Mouse (Mus musculus) liver, embryonic 14.5 days (tissue): ENCODE data around the gene Clybl. TPM values are rescaled to one million over a fixed set of nuclear protein-coding genes. Genes with fewer than 3 reads are reported as not detected.

Experiments used
- ATAC-seq: fragments of 200-750 bp; cut with Nextera tagmentation; 2 replicates; pipeline ENCODE4 v1.8.0; 2017; ENCODE audit warnings: moderate number of reproducible peaks, mild to moderate bottlenecking, moderate library complexity; ENCODE audit not compliant: insufficient read depth
- DNase-seq, 3 experiments: peaks; one replicate each; pipeline ENCODE4 v3.0.0-alpha.2; 2012 to 2013; ENCODE audit warnings: low read depth in 3 of 3, low spot score in 3 of 3
- H3K27ac ChIP-seq: fragments of 300-500 bp; sonication (generic); 2 replicates; pipeline ENCODE4 v1.5.1; 2014; ENCODE audit warnings: moderate library complexity, mild to moderate bottlenecking, control low read depth, inconsistent platforms
- H3K27me3 ChIP-seq: fragments of 300-500 bp; sonication (generic); 2 replicates; pipeline ENCODE4 v1.6.1; 2014; ENCODE audit warnings: mild to moderate bottlenecking, low read length, moderate library complexity; ENCODE audit not compliant: control insufficient read depth, insufficient read depth
- H3K36me3 ChIP-seq: fragments of 300-500 bp; sonication (generic); replicated peaks from 2 replicates; pipeline ENCODE4 v1.6.1; 2014; ENCODE audit warnings: low read depth; ENCODE audit not compliant: control insufficient read depth, insufficient read depth
- H3K4me1 ChIP-seq, 2 experiments: fragments of 200-500 bp in 1 of 2; fragments of 300-500 bp in 1 of 2; sonication (generic) in 1 of 2; replicated peaks; 2 replicates each; pipeline ENCODE4 v1.6.1; 2012 to 2014; ENCODE audit warnings: antibody characterized with exemption in 1 of 2, inconsistent platforms in 1 of 2, low read length in 1 of 2; ENCODE audit not compliant: control insufficient read depth in 2 of 2, insufficient read depth in 2 of 2
- H3K4me2 ChIP-seq: fragments of 300-500 bp; sonication (generic); 2 replicates; pipeline ENCODE4 v1.6.1; 2014; ENCODE audit warnings: low read depth, mild to moderate bottlenecking, control low read depth, moderate library complexity
- H3K4me3 ChIP-seq, 2 experiments: fragments of 200-500 bp in 1 of 2; fragments of 300-500 bp in 1 of 2; sonication (generic) in 1 of 2; 2 replicates each; pipeline ENCODE4 v1.5.1; 2012 to 2014; ENCODE audit warnings: low read depth in 2 of 2, low read length in 2 of 2, mild to moderate bottlenecking in 2 of 2, control low read depth in 1 of 2, inconsistent platforms in 1 of 2, moderate library complexity in 1 of 2; ENCODE audit not compliant: insufficient read depth in 1 of 2
- H3K9ac ChIP-seq: fragments of 300-500 bp; sonication (generic); replicated peaks from 2 replicates; pipeline ENCODE4 v1.6.1; 2014; ENCODE audit warnings: mild to moderate bottlenecking, control low read depth, moderate library complexity
- H3K9me3 ChIP-seq: fragments of 300-500 bp; sonication (generic); 2 replicates; pipeline ENCODE4 v1.6.1; 2016; ENCODE audit warnings: low read length, mixed read lengths; ENCODE audit not compliant: control insufficient read depth
- CTCF ChIP-seq: IDR thresholded peaks from 2 replicates; pipeline ENCODE4 v1.5.1; 2016; ENCODE audit warnings: antibody characterized with exemption, low read depth, control low read depth
- EP300 ChIP-seq: IDR thresholded peaks from 2 replicates; pipeline ENCODE4 v1.6.1; 2016; ENCODE audit warnings: antibody characterized with exemption, low read depth
- WGBS: fragments of 180-500 bp; shearing (Covaris S2); extraction: QIAGEN DNeasy Blood & Tissue Kit; methylation state at CpG from one replicate; pipeline ENCODE4 v1.1.7; 2014; ENCODE audit not compliant: insufficient replicate concordance; 5-methylcytosine and 5-hydroxymethylcytosine counted together
- polyA plus RNA-seq, 2 experiments: library from polyadenylated mRNA; depleted of rRNA in 1 of 2; stranded (reverse) in 1 of 2; unstranded in 1 of 2; fragments of >200 nt; fragmentation: Nextera tagmentation in 1 of 2; extraction: Ambion mirVana in 1 of 2; gene quantifications; 2 replicates each; pipeline versions ENCODE4 v1.2.1 to v1.2.3; 2012 to 2014

The Clybl gene
- polyA plus RNA-seq, 2 experiments, result 15.6 to 28.9 TPM

GRCm38 (mm10) chr14:122145374-122145773 lies 36.1 kb upstream of the Clybl start:
- Histone ChIP-seq H3K27ac (no peak overlapping the region), H3K9me3 (no peaks in the 10 kb centered on the region), H3K9ac (no peak overlapping the region), H3K4me1 (no peaks in the 10 kb centered on the region), H3K27me3 (no peaks in the 10 kb centered on the region), H3K36me3 (peaks cover 49% of the 10 kb centered on the region), H3K4me2 (no peak overlapping the region), H3K4me3 (no peak overlapping the region)
- ATAC-seq (no peak), DNase-seq (no peak)
- TF ChIP-seq CTCF (no peak), EP300 (no peak)
- WGBS, result 3% methylated on average over 1 of the region's 1 CpGs

GRCm38 (mm10) chr14:122150616-122151015 lies 30.9 kb upstream of the Clybl start:
- WGBS, result 82% methylated on average over 5 of the region's 5 CpGs
- DNase-seq (no peak), ATAC-seq (no peak)

DNA sequence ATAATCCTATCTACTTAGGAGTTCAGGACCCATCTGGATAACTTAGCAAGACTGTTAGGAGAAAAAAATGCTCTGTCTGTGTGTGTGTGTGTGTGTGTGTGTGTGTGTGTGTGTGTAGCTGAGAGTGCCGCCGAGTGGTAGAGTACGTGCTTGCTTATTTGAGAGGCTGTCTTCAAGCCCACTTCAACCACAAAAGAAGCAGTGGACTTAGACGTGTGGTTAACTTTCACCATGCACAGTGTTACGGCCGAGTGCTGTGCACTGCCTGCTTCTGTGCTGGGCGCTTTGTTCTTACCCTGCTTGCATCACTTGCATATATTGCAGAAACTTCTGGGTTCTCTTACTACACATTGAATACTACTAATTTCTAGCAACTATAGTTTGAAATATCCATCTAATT lies 23.8 kb upstream of the Clybl start:
- Histone ChIP-seq H3K27ac (no peak overlapping the region), H3K4me2 (no peak overlapping the region), H3K27me3 (no peaks in the 10 kb centered on the region), H3K9me3 (no peaks in the 10 kb centered on the region), H3K36me3 (peaks cover 19% of the 10 kb centered on the region), H3K9ac (no peak overlapping the region), H3K4me1 (no peaks in the 10 kb centered on the region), H3K4me3 (no peak overlapping the region)
- DNase-seq (no peak), ATAC-seq (no peak)
- WGBS, result 78% methylated on average over 7 of the region's 7 CpGs
- TF ChIP-seq EP300 (no peak), CTCF (no peak)

More at GRCm38 (mm10) chr14:122150616-122151015, 30.9 kb upstream of the Clybl start:
- Histone ChIP-seq H3K27ac (no peak overlapping the region), H3K9me3 (no peaks in the 10 kb centered on the region), H3K27me3 (no peaks in the 10 kb centered on the region), H3K4me2 (no peak overlapping the region), H3K4me1 (no peaks in the 10 kb centered on the region), H3K9ac (no peak overlapping the region), H3K4me3 (no peak overlapping the region), H3K36me3 (peaks cover 41% of the 10 kb centered on the region)
- no peak for TF ChIP-seq EP300
- TF ChIP-seq CTCF, result no peak

DNA sequence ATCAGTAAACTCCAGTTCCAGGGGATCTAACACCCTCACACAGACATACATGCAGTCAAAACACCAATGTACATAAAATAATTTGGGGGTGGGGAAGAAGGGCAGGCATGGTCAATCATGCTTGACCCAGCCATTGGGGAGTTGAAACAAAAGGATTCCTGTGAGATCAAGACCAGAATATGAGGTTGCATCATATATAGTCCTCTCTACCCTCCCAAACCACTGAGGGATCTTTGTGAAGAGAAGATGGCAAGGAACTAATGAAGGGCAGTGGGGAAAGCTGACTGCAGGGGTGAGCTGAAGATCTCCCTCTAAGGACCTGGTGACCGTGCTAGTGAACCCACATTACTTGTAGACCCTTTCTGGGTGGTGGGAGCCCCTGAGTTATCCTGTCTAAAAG lies 20.6 kb upstream of the Clybl start:
- no peak overlapping the region for H3K9ac ChIP-seq
- H3K4me2 ChIP-seq, result no peak overlapping the region
- no peak for ATAC-seq
- no peak for DNase-seq
- no peak overlapping the region for H3K27ac ChIP-seq
- no peaks in the 10 kb centered on the region for H3K27me3 ChIP-seq
- no peaks in the 10 kb centered on the region for H3K4me1 ChIP-seq
- H3K36me3 ChIP-seq, result peaks cover 8% of the 10 kb centered on the region
- no peak for TF ChIP-seq CTCF
- no peak for TF ChIP-seq EP300
- H3K9me3 ChIP-seq, result no peaks in the 10 kb centered on the region
- no peak overlapping the region for H3K4me3 ChIP-seq
- WGBS, result 61% methylated on average over 1 of the region's 1 CpGs

GRCm38 (mm10) chr14:122168912-122169311 lies 12.6 kb upstream of the Clybl start:
- Histone ChIP-seq H3K36me3 (no peaks in the 10 kb centered on the region), H3K27me3 (no peaks in the 10 kb centered on the region), H3K4me2 (no peak overlapping the region), H3K4me3 (no peak overlapping the region), H3K9me3 (no peaks in the 10 kb centered on the region), H3K9ac (no peak overlapping the region), H3K27ac (no peak overlapping the region), H3K4me1 (0 out of 4 replicates have a peak, but pooled peaks cover 0 to 1% of the 10 kb centered on the region in 2 experiments)
- WGBS, result 77% methylated on average over 7 of the region's 7 CpGs
- no peak for ATAC-seq
- TF ChIP-seq EP300 (no peak), CTCF (no peak)
- DNase-seq, result no peak
